Mouse (Mus musculus): ENCODE results near the gene Bcl11a.
A peak's percentile ranks its signal among the peaks of the same experiment; 100 is the strongest.

The Bcl11a gene

DNA sequence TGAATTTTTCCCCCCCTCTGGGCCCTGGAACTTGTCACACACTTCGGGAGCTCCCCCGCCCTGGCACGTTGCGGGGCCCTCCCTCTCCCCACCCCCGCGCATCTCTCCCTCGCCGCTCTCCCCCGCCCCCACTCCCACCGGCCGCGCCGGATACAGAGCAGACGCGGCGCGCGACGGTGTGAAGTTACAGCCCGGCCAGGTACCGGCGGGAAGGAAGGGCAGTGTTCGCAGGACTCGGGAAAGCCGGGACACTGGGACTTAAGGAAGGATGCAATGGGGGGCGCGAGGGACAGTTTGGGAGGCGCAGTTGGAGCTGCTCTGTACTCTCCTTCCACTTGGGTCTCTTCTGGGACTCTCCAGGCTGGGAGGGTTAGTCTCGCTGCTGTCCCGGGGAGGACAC is 2.7 kb downstream of the Bcl11a start:
- peak; percentile 85 for DNase-seq

DNA sequence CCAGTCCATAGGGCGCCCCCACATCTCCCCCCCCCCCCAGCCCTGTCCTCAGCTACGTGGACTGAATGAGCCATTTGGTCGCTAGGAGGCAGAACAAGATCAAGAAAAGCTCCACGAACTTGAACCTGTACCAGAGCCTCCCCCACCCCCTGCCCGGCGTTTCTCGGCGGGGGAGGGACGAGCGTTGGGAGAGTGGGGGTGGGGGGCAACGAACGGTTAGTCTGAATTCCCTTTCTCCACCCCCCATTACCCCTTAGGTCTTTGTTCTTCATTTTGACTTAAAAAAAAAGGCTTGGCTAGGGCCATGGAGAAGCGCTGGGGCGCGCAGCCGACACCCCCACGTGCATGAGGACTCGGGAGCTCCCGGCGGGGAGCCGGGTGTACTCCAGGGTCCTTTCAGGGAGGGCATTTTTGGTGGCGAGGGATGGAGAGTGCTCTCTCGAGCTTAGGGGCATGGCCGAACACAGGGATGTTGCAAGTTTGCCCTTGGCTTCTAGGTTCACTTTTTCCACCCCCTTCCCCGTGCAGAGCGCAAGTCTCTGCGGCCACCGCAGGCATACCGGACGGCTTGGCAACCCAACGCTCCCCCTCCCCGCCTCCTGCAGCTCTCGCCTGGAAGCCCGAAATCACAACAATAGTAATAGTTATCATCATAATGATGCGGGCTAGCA is 3.3 kb downstream of the Bcl11a start:
- DNase-seq: peak; percentile 90

DNA sequence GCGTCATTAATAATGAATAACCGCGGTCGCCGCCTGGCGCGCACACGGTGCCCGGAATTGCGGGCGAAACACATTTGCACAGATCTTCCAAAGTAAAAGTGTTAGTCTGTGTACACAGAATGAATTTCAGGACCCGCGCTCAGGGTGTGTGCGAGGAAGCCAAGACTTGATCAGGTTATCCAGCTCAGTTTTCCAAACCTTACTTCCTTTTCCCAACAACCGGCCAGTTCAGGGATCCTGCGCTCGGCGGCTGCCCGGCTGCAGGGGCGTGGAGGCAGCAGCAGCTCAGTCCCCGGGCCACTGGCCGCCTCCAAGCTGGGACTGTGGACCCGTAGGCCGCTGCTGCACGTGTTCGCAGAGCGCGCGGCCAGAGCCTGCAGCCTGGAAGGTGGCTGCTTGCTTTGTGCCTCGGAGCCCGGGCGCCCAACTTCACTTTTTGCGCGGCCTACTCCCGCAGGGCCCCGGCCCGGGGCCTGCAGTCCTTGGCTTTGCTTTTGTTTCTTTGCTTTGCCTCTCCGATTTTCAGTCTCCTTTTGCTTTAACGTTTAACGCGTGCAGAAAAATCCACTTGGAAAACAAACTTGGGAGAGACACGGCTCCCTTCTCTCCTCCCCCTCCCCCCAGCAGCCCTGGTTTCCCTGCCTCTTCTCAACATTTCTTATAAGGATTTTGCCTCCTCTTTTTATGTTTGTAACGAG is 4.0 kb downstream of the Bcl11a start:
- peak; percentile 84 for DNase-seq

DNA sequence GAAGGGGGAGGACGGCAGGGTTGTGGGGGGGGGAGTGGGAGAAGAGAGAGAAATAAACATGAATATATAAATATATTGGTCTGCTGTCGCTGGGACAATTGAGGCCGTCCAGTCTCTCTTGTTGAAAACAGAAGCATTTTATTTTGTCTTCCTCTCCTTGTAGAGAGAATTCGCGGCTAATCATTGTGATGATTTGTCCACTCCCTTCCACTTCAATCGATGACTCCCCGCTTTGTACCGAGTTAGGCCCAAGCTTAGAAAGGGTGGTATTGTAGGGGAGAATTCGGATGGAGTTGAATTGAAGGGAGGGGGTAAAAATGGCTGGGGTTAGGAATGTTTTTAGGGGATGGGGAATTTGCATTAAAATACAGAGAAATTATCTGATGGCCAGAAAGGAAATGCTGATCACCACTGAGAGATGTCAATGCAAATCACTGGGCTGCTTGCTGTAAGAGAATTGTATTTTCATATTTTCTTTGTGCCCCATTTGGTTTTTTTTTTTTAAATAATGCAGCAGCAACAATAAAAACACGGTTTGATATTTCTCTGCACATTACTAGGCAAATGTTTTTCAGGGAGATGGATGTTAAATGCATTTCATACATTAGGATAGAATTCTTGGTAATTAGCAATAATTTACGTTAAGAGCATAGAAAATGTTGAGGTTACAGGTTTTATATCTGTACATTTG is 4.7 kb downstream of the Bcl11a start:
- DNase-seq: no peak

DNA sequence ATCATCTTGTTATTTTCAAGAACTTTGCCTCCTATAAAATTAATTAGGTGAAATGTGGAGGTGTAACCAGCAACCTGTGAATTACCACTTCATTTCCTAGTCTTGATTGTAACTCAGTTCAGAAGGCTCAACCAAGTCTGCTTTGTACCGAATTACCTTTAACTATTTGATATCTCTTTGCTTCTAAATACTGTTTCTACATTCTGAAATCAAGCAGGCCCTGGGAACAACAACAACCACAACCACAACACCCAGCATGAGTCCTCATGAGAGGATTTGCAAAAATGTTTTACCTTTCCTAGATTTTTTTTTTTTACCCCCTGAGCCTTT is 5.2 kb downstream of the Bcl11a start:
- no peak for DNase-seq

DNA sequence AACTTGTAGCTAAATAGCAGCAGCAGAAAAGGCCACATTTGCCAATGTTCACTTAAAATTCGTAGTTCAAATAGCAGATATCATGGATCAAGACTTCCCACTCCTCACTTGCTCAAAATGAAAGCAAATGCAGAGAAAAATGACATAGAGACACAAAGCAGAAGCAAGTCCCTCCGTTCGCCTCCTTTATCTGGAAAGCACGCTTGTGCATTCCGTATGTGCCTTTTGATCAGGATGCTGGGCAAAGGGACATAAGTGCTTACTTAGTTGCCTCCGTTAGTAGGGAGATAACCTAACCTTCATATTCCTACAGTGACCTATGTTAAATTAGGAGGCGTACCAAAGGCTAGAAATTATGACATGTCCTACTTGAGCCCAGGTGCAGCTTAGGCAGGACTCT is 5.6 kb downstream of the Bcl11a start:
- DNase-seq: no peak

DNA sequence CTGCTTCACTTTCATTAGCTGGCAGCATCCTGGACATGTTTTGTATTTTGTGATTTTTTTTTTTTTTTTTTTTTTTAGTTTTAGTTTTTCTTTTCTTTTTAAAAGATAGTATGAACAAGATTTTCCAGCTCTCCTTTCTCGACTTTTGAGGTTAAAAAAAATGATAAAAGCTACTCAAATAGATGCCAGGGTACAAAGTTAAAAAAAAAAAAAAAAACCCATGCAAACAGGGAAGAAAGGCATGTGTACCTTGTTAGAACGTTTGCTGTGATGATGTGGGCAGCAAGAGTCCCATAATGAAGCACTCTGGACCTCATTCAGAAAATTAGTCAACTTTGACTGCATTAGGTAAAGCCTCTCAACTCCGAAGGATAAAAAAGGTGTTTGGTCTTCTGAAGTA is 6.2 kb downstream of the Bcl11a start:
- DNase-seq: no peak

DNA sequence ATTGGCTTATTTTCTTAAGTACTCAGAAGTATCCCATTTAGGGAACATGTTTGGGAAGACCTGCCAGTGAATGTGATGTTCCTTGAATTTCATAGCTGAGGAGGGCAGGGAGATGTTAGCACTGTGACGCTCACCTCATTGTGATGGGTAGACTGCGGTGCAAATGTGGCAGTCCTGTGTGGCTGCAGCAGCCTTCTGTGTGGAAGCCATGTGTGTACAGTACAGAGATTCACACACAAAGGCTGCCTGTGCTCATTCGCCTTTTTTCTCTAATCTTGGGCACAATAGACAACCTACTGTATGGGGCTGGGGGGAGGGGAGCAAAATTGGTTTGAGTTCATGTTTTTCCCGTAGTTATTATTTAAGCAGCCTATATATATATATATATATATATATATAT is 6.7 kb downstream of the Bcl11a start:
- no peak for DNase-seq

DNA sequence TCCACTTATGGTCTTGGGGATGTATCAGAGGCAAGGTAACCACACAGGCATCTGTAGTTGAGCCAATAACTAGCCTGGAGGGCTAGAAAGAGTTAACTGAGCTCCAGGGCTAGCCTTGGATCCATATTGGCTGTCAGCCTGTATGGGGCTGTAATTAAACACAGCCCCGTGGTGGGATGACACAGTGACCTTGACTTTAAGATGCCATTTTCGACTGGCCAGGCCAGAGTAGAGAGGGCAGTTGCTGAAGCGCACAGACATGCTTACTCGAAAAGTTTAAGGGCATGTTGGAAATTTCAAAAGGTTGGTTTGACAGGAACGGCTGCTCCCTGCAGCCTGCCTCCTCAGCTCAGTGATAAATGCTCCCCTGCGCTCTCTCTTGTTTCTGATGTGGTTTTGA is 8.1 kb downstream of the Bcl11a start:
- DNase-seq: no peak

DNA sequence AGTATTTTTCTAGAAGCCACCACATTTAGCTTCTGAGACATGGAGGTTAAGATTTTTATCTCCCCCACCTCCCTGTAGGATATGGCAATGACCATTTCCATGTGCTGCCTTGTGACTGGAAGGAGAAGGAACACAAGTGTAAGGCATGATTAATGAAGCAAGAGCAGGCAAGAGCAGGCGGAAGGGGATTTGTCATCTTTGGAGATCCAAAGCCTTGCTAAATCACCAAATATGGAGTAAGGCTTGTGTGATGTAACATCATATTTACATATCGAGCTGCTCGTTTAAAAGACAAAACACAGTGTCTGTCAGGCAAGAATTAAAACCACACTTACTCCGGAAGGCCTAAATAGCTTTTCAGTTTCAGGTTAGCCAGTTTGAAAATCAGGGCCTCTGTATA is 9.2 kb downstream of the Bcl11a start:
- no peak for DNase-seq

DNA sequence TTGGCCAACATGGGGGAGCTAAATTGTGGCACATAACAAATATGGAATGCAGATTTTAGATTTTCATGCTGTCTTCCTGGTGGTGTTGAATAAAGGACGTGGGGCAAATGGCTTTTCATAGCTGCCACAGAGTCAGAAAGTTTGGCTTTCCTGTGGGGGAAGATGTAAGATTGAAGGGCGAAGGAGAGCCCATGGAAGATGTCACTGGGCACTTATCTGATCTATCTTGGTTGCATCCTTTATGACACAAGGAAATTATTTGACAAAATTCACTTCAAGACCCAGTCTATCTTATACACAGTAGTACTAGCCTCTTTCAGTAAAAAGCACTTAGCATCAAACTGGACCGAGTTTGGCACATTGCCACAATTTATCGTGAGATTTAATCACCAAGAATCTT is 12.6 kb downstream of the Bcl11a start:
- no peak for DNase-seq

DNA sequence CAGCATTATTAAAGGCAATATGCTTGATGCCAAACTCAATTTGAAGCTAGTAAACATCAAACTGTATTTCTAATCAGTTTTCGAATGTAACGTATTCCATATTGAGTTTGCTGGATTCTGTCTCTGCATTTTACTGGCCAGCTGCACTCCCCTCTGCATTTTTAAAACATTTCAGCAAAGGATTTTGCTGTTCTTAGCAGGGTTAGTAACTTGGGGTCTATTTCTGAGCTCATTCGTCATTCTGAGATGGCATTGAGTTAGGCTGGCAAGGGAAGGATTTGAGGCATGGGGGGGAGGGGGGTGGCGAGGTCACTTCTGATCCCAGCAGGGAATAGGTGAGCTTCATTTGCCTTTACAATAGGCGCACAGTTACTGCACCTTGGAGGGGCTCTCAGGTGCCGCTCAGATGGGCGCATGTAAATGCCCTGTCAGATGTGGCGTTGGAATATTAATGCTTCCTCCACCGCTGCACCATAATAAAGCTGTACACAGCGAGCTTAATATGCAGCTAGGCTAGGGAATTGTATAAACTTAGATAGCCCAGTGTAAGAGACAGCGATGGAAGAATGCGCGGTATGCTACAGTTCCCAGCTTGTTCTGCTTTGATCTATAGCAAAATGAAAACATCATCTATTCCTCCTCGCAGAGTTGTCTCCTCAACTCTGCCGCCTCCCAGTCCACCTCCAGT is 13.7 kb downstream of the Bcl11a start:
- no peak for DNase-seq

DNA sequence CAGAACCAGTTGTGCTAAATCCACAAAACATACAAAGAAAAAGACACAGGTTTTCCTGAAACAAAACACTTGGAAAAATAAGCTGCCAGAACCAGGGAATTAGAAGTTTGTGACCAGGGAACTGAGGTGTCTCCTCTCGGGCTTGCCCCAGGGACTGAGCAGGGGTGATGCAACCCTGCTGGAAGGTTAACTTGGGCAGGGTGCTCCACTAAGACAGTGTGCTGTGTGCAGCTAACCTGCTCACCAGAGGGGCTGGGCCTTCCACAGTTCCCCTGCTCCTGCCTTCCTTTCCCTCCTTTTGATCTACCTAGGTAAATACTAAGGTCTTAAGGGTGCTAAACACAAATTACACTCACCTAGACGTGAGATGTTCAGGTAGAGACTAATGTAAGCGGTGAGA is 14.8 kb downstream of the Bcl11a start:
- DNase-seq: no peak

DNA sequence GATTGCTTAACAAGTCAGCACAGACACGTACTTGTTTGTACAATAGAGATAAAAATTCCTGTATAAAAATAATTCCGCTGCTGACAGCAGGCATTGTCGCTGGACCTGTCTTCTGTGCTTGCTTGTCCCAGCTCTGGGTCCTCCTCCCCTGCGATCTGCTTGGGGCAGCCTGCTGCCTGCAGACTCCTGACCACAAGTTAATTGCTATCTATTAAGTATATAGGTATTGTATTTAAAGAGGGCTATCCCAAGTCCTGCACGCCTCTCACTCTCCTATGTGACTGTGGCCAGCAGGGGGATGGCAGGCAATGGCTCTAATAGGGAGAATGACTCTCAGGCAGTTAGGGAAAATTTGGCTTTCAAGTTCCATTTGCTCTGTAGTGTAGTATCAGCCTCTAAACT is 16.2 kb downstream of the Bcl11a start:
- no peak for DNase-seq

DNA sequence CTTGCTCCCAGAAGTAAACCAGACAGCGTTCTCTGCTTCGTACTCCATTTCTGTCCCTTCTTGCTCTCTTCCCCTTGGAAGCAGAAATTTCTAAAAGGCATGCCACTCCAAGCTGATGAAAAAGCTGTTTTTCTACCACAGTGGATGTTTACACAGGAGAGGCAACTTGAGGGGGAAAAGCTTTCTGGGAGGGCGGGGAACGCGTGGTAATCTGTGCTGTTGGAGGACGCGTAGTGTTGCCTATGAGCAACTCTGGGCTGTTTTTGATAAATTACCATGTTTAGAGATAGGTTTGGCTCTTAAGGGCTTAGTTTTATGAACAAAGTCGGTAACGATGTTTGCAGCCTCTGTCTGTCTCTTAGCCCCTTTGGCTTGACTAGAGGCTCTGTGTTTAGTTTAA is 17.4 kb downstream of the Bcl11a start:
- DNase-seq: no peak

DNA sequence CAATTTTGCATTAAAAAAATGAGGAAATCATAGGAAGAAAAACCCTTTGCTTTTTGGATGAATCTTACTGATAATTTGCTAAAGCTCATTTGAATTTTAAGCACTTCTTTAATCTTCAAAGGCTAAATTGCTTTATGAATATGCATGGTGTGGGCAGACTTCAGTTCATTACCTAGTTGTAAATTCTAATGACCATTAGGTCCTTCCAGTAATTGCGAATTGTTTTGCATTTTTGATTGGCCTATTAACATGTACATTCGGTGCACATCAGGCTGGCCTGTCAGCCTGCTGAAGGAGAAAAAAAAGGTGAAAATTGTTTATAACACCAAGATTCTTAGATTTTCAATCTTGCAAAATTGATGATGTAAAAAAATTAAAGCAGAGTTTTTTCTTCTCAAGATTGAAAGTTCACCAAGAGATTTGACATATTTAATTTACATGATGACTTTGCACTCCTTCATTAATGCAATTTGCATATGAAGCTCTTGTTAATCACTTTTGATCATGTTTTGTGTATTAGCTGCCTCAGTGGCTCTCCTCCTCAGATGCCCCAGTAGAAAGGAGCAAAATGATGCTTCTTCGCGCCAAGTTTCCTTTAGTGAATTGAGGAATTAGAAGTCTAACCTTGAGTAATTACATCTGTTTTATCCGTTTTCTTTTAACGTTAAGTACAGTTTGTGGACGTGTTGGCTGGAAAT is 17.9 kb downstream of the Bcl11a start:
- DNase-seq: no peak

DNA sequence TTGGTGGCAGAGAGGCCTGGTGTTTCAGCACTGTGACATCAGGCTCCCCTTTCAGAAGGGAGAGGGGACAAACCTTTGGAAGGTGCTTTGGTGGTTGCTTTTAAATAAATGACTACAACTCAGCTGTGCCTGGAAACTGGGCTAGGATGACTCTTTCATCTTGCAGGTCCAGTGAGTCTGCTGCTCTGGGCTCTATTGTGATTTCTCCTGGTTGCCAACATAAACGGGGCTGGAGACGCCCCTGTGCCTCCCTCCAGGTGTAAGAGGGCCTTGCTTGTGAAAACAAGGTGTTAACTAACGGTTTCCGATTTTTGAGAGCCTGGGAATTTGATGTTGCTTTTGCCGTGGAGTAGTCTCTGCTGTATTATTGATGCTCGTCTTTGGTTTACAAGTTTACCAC is 18.6 kb downstream of the Bcl11a start:
- DNase-seq: no peak

DNA sequence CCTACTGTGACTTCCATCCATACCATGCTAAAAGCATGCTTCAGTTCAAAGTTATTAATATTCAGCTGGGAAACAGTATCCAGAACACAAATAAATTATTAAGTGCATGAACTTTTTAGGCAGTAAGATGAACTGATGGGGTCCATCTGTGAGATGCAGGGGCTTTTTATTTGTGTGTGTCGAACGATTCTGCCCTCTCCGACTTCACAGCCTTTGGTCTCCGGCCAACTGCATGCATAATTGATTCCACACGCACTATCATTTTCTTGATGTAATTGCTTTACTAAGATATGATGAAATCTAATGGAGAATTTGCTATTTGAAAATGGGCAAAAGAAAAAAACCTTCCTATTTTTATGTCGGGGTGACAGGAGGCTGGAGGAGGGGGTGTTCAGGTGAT is 19.2 kb downstream of the Bcl11a start:
- no peak for DNase-seq

DNA sequence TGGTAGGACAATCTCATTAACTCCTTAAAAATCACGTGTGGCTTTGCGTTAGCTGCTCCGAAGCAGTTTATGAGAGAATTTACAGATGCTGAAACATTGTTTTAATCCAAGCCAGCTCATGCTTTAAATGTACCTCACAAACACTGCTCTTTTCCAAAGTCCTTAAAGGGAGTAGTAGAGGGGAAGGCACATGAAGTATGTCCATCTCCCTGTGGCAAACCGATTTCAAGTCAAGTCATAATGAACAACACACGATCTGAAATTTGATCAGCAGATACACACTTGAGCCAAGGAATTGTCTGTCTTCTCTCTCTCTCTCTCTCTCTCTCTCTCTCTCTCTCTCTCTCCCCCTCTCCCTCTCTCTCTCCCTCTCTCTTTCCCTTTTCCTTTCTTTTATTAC is 20.2 kb downstream of the Bcl11a start:
- DNase-seq: no peak

DNA sequence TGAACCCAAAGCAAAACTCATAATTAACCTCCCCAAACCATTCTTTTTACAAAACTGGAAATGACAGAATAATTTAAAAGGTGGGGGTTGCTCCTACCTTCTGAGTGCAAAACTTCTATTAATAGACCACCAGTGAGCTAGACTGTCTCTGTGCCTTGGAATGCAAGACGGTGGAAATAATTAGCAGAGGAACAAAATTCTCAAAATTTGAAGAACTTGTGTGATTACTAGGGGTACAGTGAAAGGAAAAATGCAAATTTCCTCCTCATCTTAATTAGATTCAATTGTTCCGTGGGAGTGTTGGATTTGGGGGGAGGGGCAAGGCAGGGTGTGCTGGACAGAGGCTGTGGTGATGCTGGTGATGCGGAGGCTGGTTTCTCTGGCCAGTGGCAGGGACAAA is 20.8 kb downstream of the Bcl11a start:
- DNase-seq: no peak

DNA sequence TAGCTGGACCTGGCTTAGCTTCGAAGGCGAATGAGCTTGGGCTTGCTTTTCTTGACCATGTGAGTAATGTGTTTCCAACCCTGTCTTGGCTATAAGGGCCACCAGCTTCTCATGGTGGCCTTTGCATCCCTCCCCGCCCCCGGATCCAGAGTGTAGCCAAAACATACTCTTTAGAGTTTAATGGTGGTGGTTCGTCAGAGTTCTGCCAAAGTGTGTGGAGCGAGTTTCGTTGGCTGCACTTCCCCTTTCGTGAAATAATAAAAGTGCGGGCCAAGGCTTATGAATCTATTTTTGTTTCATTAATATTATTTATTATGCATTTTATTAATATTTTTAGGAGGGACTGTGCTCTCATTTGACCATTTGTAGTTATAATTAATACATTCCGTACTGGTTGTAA is 21.4 kb downstream of the Bcl11a start:
- DNase-seq: no peak

DNA sequence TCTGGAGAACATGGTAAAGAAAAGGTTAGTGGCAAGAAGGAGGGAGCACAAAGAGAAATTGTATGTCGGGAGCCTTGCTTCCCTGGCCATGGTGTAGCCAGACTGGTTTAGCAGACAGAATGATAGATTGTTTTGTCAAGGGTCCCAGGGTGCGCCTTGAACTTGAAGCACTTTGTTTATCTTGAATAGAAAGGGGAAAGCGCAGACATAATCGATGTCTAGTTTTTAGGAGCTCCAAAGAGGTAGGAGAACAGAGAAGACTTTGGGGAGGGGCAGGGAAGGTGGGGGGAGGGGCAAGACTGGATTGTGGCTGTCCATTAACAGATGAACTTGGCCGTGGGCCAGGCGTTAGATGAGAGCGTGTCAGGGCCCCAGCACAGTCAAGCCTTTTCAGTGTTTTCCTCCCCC is 22.0 kb downstream of the Bcl11a start:
- DNase-seq: peak; percentile 71

DNA sequence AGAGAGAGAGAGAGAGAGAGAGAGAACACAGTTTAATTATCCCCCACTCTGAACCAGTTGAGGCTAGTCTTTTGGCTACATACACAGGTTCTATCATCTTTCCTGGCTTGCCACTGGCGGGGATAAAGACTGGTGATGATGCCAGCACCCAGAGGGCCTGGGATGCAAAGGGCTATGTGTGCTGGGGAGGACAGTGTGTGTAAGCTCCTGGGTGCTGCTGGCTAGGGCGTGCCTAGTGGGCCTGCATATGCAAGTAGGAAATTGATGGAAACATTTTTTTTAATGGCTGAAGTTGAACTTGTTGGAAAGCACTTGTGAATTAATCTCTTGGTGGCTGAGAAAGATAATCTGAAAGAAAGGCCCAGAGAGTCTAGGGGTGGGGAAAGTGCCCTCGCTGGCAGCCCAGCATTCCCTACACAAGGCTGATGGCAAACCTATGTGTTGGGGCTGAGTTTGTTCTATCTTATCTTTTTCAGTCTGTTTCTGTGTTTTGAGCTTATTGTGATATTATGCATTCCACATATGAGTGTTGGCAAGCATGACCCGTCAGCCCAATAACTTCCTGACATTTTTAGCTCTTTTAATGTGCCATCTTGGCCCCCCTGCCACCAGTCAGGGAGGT is 22.7 kb downstream of the Bcl11a start:
- no peak for DNase-seq

Data from embryo, embryonic 11 days (tissue).